Mouse (Mus musculus) MEL (cell line): ENCODE measurements around the gene Fstl5. TPM values are rescaled to one million over a fixed set of nuclear protein-coding genes. Genes with fewer than 3 reads are reported as not detected.
A peak's percentile ranks its signal among the peaks of the same experiment; 100 is the strongest.

Experiments
- DNase-seq: peaks from one replicate; pipeline ENCODE4 v3.0.0; 2011; ENCODE audit warnings: low read depth, low spot score
- H3K27ac ChIP-seq: 2 replicates; pipeline ENCODE4 v1.5.1; 2012; ENCODE audit warnings: low read depth, mild to moderate bottlenecking, control low read depth, low read length, moderate library complexity; ENCODE audit not compliant: control insufficient read depth
- H3K27me3 ChIP-seq, 2 experiments: fragments of 150-350 bp in 1 of 2; sonication (generic) in 1 of 2; 2 replicates each; pipeline ENCODE4 v1.6.1; 2012; ENCODE audit warnings: low read length in 2 of 2, mild to moderate bottlenecking in 2 of 2, improper control_type of control experiment in 1 of 2, moderate library complexity in 1 of 2; ENCODE audit not compliant: insufficient read depth in 2 of 2, control insufficient read depth in 1 of 2
- H3K36me3 ChIP-seq, 2 experiments: 2 replicates each; pipeline ENCODE4 v1.6.1; 2012 to 2014; ENCODE audit warnings: low read length in 2 of 2, improper control_type of control experiment in 1 of 2, inconsistent platforms in 1 of 2, mild to moderate bottlenecking in 1 of 2; ENCODE audit not compliant: insufficient read depth in 2 of 2, control insufficient read depth in 1 of 2
- H3K4me1 ChIP-seq, 2 experiments: fragments of 150-350 bp in 1 of 2; sonication (generic) in 1 of 2; 2 replicates each; pipeline ENCODE4 v1.6.1; 2012; ENCODE audit warnings: low read length in 2 of 2, improper control_type of control experiment in 1 of 2, mild to moderate bottlenecking in 1 of 2; ENCODE audit not compliant: insufficient read depth in 2 of 2, control insufficient read depth in 1 of 2
- H3K4me3 ChIP-seq, 2 experiments: fragments of 150-350 bp in 1 of 2; sonication (generic) in 1 of 2; 2 replicates each; pipeline ENCODE4 v1.5.1; 2012; ENCODE audit warnings: low read depth in 2 of 2, low read length in 2 of 2, mild to moderate bottlenecking in 2 of 2, moderate library complexity in 2 of 2, control low read depth in 1 of 2, improper control_type of control experiment in 1 of 2; ENCODE audit not compliant: control insufficient read depth in 1 of 2, insufficient read depth in 1 of 2
- H3K79me2 ChIP-seq: 2 replicates; pipeline ENCODE4 v1.6.1; 2012; ENCODE audit warnings: mild to moderate bottlenecking, low read length, moderate library complexity; ENCODE audit not compliant: control insufficient read depth, poor library complexity, insufficient read depth
- H3K9ac ChIP-seq: 2 replicates; pipeline ENCODE4 v1.6.1; 2012; ENCODE audit warnings: low read depth, mild to moderate bottlenecking, control low read depth, low read length, moderate library complexity; ENCODE audit not compliant: control insufficient read depth, poor library complexity, severe bottlenecking
- H3K9me3 ChIP-seq: fragments of 150-350 bp; sonication (generic); replicated peaks from 2 replicates; pipeline ENCODE4 v1.6.1; 2012; ENCODE audit warnings: mild to moderate bottlenecking, low read length, improper control_type of control experiment, moderate library complexity; ENCODE audit not compliant: insufficient read depth
- BHLHE40 ChIP-seq: IDR thresholded peaks from 2 replicates; pipeline ENCODE4 v1.6.1; 2012; ENCODE audit warnings: low read depth, mild to moderate bottlenecking, inconsistent platforms, low read length, improper control_type of control experiment, borderline replicate concordance
- CHD1 ChIP-seq: IDR thresholded peaks from 2 replicates; pipeline ENCODE4 v1.6.1; 2012; ENCODE audit warnings: low read depth, mild to moderate bottlenecking, inconsistent platforms, low read length, improper control_type of control experiment
- CHD2 ChIP-seq: IDR thresholded peaks from 2 replicates; pipeline ENCODE4 v1.6.1; 2011; ENCODE audit warnings: low read length, improper control_type of control experiment
- CTCF ChIP-seq, 3 experiments: IDR thresholded peaks in 2 of 3; conservative IDR thresholded peaks in 1 of 3; 2 replicates each; pipeline ENCODE4 v1.5.1; 2011 to 2012; ENCODE audit warnings: low read length in 3 of 3, low read depth in 2 of 3, mild to moderate bottlenecking in 2 of 3, improper control_type of control experiment in 1 of 3, inconsistent platforms in 1 of 3, mixed read lengths in 1 of 3, moderate library complexity in 1 of 3; ENCODE audit not compliant: control insufficient read depth in 1 of 3, insufficient read depth in 1 of 3, poor library complexity in 1 of 3, severe bottlenecking in 1 of 3
- ELF1 ChIP-seq: IDR thresholded peaks from 2 replicates; pipeline ENCODE4 v1.6.1; 2014; ENCODE audit warnings: low read depth, mild to moderate bottlenecking, inconsistent platforms, low read length, improper control_type of control experiment, moderate library complexity
- EP300 ChIP-seq, 2 experiments: IDR thresholded peaks; 2 replicates each; pipeline ENCODE4 v1.6.1; 2011; ENCODE audit warnings: improper control_type of control experiment in 2 of 2, low read length in 2 of 2, low read depth in 1 of 2, mild to moderate bottlenecking in 1 of 2
- ETS1 ChIP-seq: IDR thresholded peaks from 2 replicates; pipeline ENCODE4 v1.6.1; 2012; ENCODE audit warnings: low read depth, mild to moderate bottlenecking, inconsistent platforms, low read length, improper control_type of control experiment, moderate library complexity
- GABPA ChIP-seq: IDR thresholded peaks from 2 replicates; pipeline ENCODE4 v1.6.1; 2012; ENCODE audit warnings: low read depth, mild to moderate bottlenecking, inconsistent platforms, low read length, improper control_type of control experiment, moderate library complexity
- GATA1 ChIP-seq: IDR thresholded peaks from 2 replicates; pipeline ENCODE4 v1.6.1; 2011; ENCODE audit warnings: low read depth, low read length, improper control_type of control experiment
- JUND ChIP-seq: IDR thresholded peaks from 2 replicates; pipeline ENCODE4 v1.6.1; 2011; ENCODE audit warnings: low read depth, mild to moderate bottlenecking, improper control_type of control experiment, low read length
- KAT2A ChIP-seq: conservative IDR thresholded peaks from 2 replicates; pipeline ENCODE4 v1.6.1; 2012; ENCODE audit warnings: low read depth, low read length, improper control_type of control experiment, inconsistent platforms
- MAFK ChIP-seq: IDR thresholded peaks from 2 replicates; pipeline ENCODE4 v1.6.1; 2011; ENCODE audit warnings: low read depth, mild to moderate bottlenecking, low read length, improper control_type of control experiment, borderline replicate concordance
- MAX ChIP-seq: IDR thresholded peaks from 2 replicates; pipeline ENCODE4 v1.6.1; 2011; ENCODE audit warnings: low read length, improper control_type of control experiment
- MEF2A ChIP-seq: IDR thresholded peaks from 2 replicates; pipeline ENCODE4 v1.6.1; 2014; ENCODE audit warnings: low read depth, mild to moderate bottlenecking, inconsistent platforms, low read length, improper control_type of control experiment; ENCODE audit not compliant: poor library complexity, insufficient replicate concordance, severe bottlenecking; ENCODE audit errors: extremely low read depth
- MYC ChIP-seq: IDR thresholded peaks from 2 replicates; pipeline ENCODE4 v1.6.1; 2011; ENCODE audit warnings: low read depth, mild to moderate bottlenecking, low read length, improper control_type of control experiment, moderate library complexity
- POLR2AphosphoS5 ChIP-seq: IDR thresholded peaks from 2 replicates; pipeline ENCODE4 v1.6.1; 2012; ENCODE audit warnings: low read depth, borderline replicate concordance, mild to moderate bottlenecking, inconsistent platforms, low read length, moderate library complexity, mixed read lengths
- RAD21 ChIP-seq: IDR thresholded peaks from 2 replicates; pipeline ENCODE4 v1.6.1; 2011; ENCODE audit warnings: mild to moderate bottlenecking, low read depth, low read length, improper control_type of control experiment
- RCOR1 ChIP-seq: IDR thresholded peaks from 2 replicates; pipeline ENCODE4 v1.6.1; 2012; ENCODE audit warnings: low read depth, mild to moderate bottlenecking, inconsistent platforms, low read length, improper control_type of control experiment
- SIN3A ChIP-seq: IDR thresholded peaks from 2 replicates; pipeline ENCODE4 v1.6.1; 2012; ENCODE audit warnings: low read length, improper control_type of control experiment, inconsistent platforms
- SMC3 ChIP-seq: IDR thresholded peaks from 2 replicates; pipeline ENCODE4 v1.6.1; 2011; ENCODE audit warnings: low read depth, low read length, improper control_type of control experiment
- TAL1 ChIP-seq: IDR thresholded peaks from 2 replicates; pipeline ENCODE4 v1.6.1; 2012; ENCODE audit warnings: mild to moderate bottlenecking, inconsistent platforms, low read length, moderate library complexity, mixed read lengths
- TBP ChIP-seq: IDR thresholded peaks from 2 replicates; pipeline ENCODE4 v1.8.0; 2011; ENCODE audit warnings: low read depth, low read length, improper control_type of control experiment
- TCF12 ChIP-seq: IDR thresholded peaks from 2 replicates; pipeline ENCODE4 v1.6.1; 2014; ENCODE audit warnings: low read depth, mild to moderate bottlenecking, inconsistent platforms, low read length, improper control_type of control experiment, moderate library complexity
- UBTF ChIP-seq: IDR thresholded peaks from 2 replicates; pipeline ENCODE4 v1.6.1; 2012; ENCODE audit warnings: low read depth, mild to moderate bottlenecking, inconsistent platforms, low read length, improper control_type of control experiment, moderate library complexity, borderline replicate concordance; ENCODE audit not compliant: insufficient read depth
- USF2 ChIP-seq, 2 experiments: IDR thresholded peaks; 2 replicates each; pipeline ENCODE4 v1.6.1; 2011 to 2012; ENCODE audit warnings: improper control_type of control experiment in 2 of 2, low read length in 2 of 2, borderline replicate concordance in 1 of 2, inconsistent platforms in 1 of 2, low read depth in 1 of 2, mild to moderate bottlenecking in 1 of 2; ENCODE audit not compliant: insufficient read depth in 1 of 2
- ZC3H11A ChIP-seq: IDR thresholded peaks from 2 replicates; pipeline ENCODE4 v1.6.1; 2012; ENCODE audit warnings: low read depth, mild to moderate bottlenecking, inconsistent platforms, low read length, improper control_type of control experiment
- ZKSCAN1 ChIP-seq: IDR thresholded peaks from 2 replicates; pipeline ENCODE4 v1.6.1; 2012; ENCODE audit warnings: low read depth, mild to moderate bottlenecking, inconsistent platforms, low read length, improper control_type of control experiment, moderate library complexity
- ZNF384 ChIP-seq: IDR thresholded peaks from 2 replicates; pipeline ENCODE4 v1.6.1; 2012; ENCODE audit warnings: low read depth, mild to moderate bottlenecking, inconsistent platforms, low read length, improper control_type of control experiment
- polyA plus RNA-seq, 2 experiments: library from polyadenylated mRNA; stranded (reverse) in 1 of 2; unstranded in 1 of 2; fragments of >175 nt in 1 of 2; fragments of >200 nt in 1 of 2; gene quantifications; 2 replicates each; pipeline versions ENCODE4 v1.2.1 to v1.2.4; 2012; ENCODE audit warnings: low replicate concordance in 2 of 2, low read depth in 1 of 2; ENCODE audit not compliant: insufficient read length in 2 of 2, insufficient read depth in 1 of 2, missing spikeins in 1 of 2
- total RNA-seq: library from RNA; depleted of rRNA; stranded (reverse); fragments of 300-350 nt; gene quantifications from 2 replicates; pipeline ENCODE4 v1.2.3, GENCODE M21; 2012

The Fstl5 gene
- total and polyA plus RNA-seq, 3 experiments: 0.04 TPM; not detected in 2

DNA sequence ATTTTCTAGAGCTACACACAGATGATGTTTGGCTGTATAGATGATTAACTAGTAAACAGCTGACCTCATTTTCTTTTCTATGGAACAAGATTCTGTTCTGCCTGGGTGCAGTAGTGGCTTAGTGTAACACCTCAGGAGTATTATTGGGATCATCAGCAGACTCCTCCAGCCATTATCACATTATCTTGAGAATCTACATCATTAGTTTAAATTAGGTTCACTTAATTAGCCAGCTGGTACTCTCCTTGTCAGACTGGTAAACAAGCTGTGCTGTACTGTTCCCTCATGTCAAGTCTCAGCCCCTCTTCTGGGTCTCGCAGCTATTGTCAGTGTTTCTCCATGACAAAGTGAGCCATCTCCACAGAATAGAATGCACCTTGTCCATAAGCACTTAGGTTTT, 580.2 kb downstream of the Fstl5 start:
- no peaks in the 10 kb centered on the region for H3K9me3 ChIP-seq
- H3K27ac ChIP-seq: no peak overlapping the region
- H3K27me3 ChIP-seq: no peaks in the 10 kb centered on the region
- DNase-seq: no peak
- no peak overlapping the region for H3K4me3 ChIP-seq
- no peak overlapping the region for H3K9ac ChIP-seq
- no peak for TF ChIP-seq ETS1
- TF ChIP-seq TCF12: no peak
- no peak for TF ChIP-seq TAL1
- TF ChIP-seq MAX: no peak
- no peak for TF ChIP-seq ELF1
- TF ChIP-seq CTCF (IDR thresholded peaks at IDR 0.05 in 2 of 3, conservative IDR thresholded peaks at IDR 0.05 in 1 of 3; ENCODE audit: control insufficient read depth in 1 of 3, insufficient read depth in 1 of 3, low read depth in 2 of 3, low read length in 3 of 3, poor library complexity in 1 of 3, severe bottlenecking in 1 of 3): no peak
- TF ChIP-seq CHD2: no peak
- TF ChIP-seq BHLHE40: no peak
- TF ChIP-seq UBTF: no peak
- TF ChIP-seq ZNF384: no peak
- TF ChIP-seq TBP: no peak
- no peak for TF ChIP-seq ZC3H11A
- no peak for TF ChIP-seq MAFK
- TF ChIP-seq USF2 (IDR thresholded peaks at IDR 0.05; ENCODE audit: borderline replicate concordance in 1 of 2, insufficient read depth in 1 of 2, low read depth in 1 of 2, low read length in 2 of 2): no peak
- no peak for TF ChIP-seq GABPA
- no peak for TF ChIP-seq EP300 (IDR thresholded peaks at IDR 0.05; ENCODE audit: low read depth in 1 of 2, low read length in 2 of 2)
- TF ChIP-seq POLR2AphosphoS5: no peak
- TF ChIP-seq JUND: no peak
- H3K4me1 ChIP-seq: no peaks in the 10 kb centered on the region
- no peaks in the 10 kb centered on the region for H3K79me2 ChIP-seq
- no peaks in the 10 kb centered on the region for H3K36me3 ChIP-seq

DNA sequence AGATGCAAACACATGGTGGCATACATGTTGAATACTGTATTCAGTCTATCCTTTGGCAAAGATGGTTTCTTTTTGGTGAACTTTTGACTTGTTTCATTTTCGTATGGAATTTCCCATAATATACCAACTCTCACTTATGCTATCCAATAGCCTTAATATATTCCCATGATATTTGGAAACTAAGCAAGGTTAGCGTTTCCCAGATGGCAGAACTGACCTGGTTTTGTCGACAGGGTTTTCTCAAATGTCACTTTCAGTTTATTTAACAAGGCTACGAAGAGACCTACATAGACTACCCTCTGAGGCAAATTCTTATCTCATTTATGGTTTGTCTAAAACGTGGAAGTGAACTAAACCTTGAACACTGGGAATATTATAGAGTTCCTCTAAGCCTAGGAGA, 596.8 kb downstream of the Fstl5 start:
- no peak for TF ChIP-seq RCOR1
- no peak for TF ChIP-seq BHLHE40
- TF ChIP-seq RAD21: no peak
- no peak for TF ChIP-seq USF2 (IDR thresholded peaks at IDR 0.05; ENCODE audit: borderline replicate concordance in 1 of 2, insufficient read depth in 1 of 2, low read depth in 1 of 2, low read length in 2 of 2)
- no peak for TF ChIP-seq MAFK
- TF ChIP-seq GATA1: no peak
- TF ChIP-seq MYC: no peak
- TF ChIP-seq TBP: no peak
- no peak for TF ChIP-seq CTCF (IDR thresholded peaks at IDR 0.05 in 2 of 3, conservative IDR thresholded peaks at IDR 0.05 in 1 of 3; ENCODE audit: control insufficient read depth in 1 of 3, insufficient read depth in 1 of 3, low read depth in 2 of 3, low read length in 3 of 3, poor library complexity in 1 of 3, severe bottlenecking in 1 of 3)
- TF ChIP-seq EP300 (IDR thresholded peaks at IDR 0.05; ENCODE audit: low read depth in 1 of 2, low read length in 2 of 2): no peak
- TF ChIP-seq CHD1: no peak
- TF ChIP-seq GABPA: no peak
- TF ChIP-seq TCF12: no peak
- TF ChIP-seq KAT2A: no peak
- TF ChIP-seq MAX: no peak
- TF ChIP-seq SMC3: no peak
- no peak for TF ChIP-seq SIN3A
- TF ChIP-seq ZKSCAN1: no peak
- no peak for TF ChIP-seq MEF2A
- no peaks in the 10 kb centered on the region for H3K9me3 ChIP-seq
- peak overlapping the region in 1 of 2 experiments; percentile 26; a peak in 3 of 4 replicates for H3K4me3 ChIP-seq
- no peaks in the 10 kb centered on the region for H3K36me3 ChIP-seq
- no peaks in the 10 kb centered on the region for H3K4me1 ChIP-seq
- DNase-seq: no peak
- no peak overlapping the region for H3K27ac ChIP-seq
- H3K27me3 ChIP-seq: no peaks in the 10 kb centered on the region
- no peak overlapping the region for H3K9ac ChIP-seq
- H3K79me2 ChIP-seq: no peaks in the 10 kb centered on the region
